Mouse (Mus musculus) liver, embryonic 15.5 days (tissue): ENCODE measurements around the gene Vmn2r1. TPM values are rescaled to one million over a fixed set of nuclear protein-coding genes. Genes with fewer than 3 reads are reported as not detected.
A peak's percentile ranks its signal among the peaks of the same experiment; 100 is the strongest.

Source experiments
- ATAC-seq: fragments of 200-750 bp; cut with Nextera tagmentation; 2 replicates; pipeline ENCODE4 v1.8.0; 2017; ENCODE audit warnings: moderate number of reproducible peaks, mild to moderate bottlenecking, moderate library complexity; ENCODE audit not compliant: insufficient read depth
- H3K27ac ChIP-seq: fragments of 300-500 bp; sonication (generic); replicated peaks from 2 replicates; pipeline ENCODE4 v1.5.1; 2015; ENCODE audit warnings: mild to moderate bottlenecking, inconsistent platforms
- H3K27me3 ChIP-seq: fragments of 300-500 bp; sonication (generic); 2 replicates; pipeline ENCODE4 v1.6.1; 2015; ENCODE audit warnings: mild to moderate bottlenecking, inconsistent platforms
- H3K36me3 ChIP-seq: fragments of 300-500 bp; sonication (generic); replicated peaks from 2 replicates; pipeline ENCODE4 v1.6.1; 2015; ENCODE audit warnings: moderate library complexity, mild to moderate bottlenecking, inconsistent platforms
- H3K4me1 ChIP-seq: fragments of 300-500 bp; sonication (generic); replicated peaks from 2 replicates; pipeline ENCODE4 v1.6.1; 2015; ENCODE audit warnings: inconsistent platforms
- H3K4me2 ChIP-seq: fragments of 300-500 bp; sonication (generic); 2 replicates; pipeline ENCODE4 v1.6.1; 2015; ENCODE audit warnings: moderate library complexity, mild to moderate bottlenecking, inconsistent platforms
- H3K4me3 ChIP-seq: fragments of 300-500 bp; sonication (generic); replicated peaks from 2 replicates; pipeline ENCODE4 v1.5.1; 2015; ENCODE audit warnings: mild to moderate bottlenecking, inconsistent platforms
- H3K9ac ChIP-seq: fragments of 300-500 bp; sonication (generic); 2 replicates; pipeline ENCODE4 v1.6.1; 2015; ENCODE audit warnings: moderate library complexity, mild to moderate bottlenecking, inconsistent platforms
- H3K9me3 ChIP-seq: fragments of 300-500 bp; sonication (generic); replicated peaks from 2 replicates; pipeline ENCODE4 v1.6.1; 2016; ENCODE audit warnings: inconsistent platforms
- WGBS: fragments of 180-500 bp; shearing (Covaris S2); methylation state at CpG from one replicate; pipeline ENCODE4 v1.1.7; 2015; ENCODE audit warnings: mixed read lengths; ENCODE audit not compliant: insufficient replicate concordance; 5-methylcytosine and 5-hydroxymethylcytosine counted together
- polyA plus RNA-seq: library from polyadenylated mRNA; unstranded; fragments of >200 nt; fragmentation: Nextera tagmentation; extraction: Ambion mirVana; gene quantifications from 2 replicates; pipeline ENCODE4 v1.2.1, GENCODE M21; 2015

The Vmn2r1 gene
- not detected in 2 replicates for polyA plus RNA-seq

- no peaks in the 10 kb centered on the region for H3K27me3 ChIP-seq
These were observed at the start of gene Vmn2r1 for GRCm38 (mm10) chr3:64081247-64081646. Gene Vmn2r1 (plus strand): TSS chr3:64081547.

DNA sequence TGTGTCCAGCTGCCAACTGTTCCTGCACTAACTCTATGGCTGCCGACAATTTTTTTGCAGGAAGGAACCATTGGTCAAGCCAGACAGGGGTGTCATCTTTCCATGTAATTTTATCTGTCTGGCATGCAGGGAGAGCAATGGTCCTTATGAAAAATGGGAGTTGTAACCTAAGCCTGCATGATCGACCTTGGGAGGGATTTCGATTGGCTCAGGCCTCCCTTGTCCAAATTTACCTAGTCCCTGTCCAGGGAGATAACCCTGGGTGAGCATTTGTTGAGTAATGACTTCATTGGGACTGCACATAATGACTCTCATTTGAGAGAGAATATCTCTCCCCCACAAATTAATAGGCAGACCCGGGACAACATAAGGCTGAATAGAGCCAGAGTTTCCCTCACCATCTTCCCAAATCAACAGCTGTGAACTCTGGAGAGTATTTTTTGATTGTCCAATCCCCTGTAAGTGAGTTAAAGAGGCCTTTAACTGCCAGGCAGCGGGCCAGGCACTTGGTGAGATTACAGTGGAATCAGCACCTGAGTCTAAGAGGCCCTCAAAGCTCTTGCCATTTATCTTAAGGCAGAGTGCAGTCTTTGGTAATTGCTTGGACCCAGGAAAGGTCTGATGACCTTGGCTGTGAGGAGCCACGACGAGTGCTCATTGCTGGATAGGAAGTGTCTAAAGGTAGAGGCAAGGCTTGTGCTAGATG is 43.1 kb upstream of the Vmn2r1 start:
- Histone ChIP-seq H3K4me1 (no peaks in the 10 kb centered on the region), H3K9me3 (no peaks in the 10 kb centered on the region), H3K36me3 (no peaks in the 10 kb centered on the region), H3K4me2 (no peak overlapping the region), H3K9ac (no peak overlapping the region), H3K27me3 (no peaks in the 10 kb centered on the region), H3K27ac (no peak overlapping the region), H3K4me3 (no peak overlapping the region)
- 54% methylated on average over 7 of the region's 7 CpGs for WGBS
- no peak for ATAC-seq

More at GRCm38 (mm10) chr3:64081247-64081646, at the start of gene Vmn2r1:
- no peak for ATAC-seq
- Histone ChIP-seq H3K4me2 (no peak within 1 kb of the TSS), H3K9me3 (no peaks in the 10 kb centered on the region), H3K4me1 (no peaks in the 10 kb centered on the region), H3K27ac (no peak within 1 kb of the TSS), H3K4me3 (no peak within 1 kb of the TSS), H3K36me3 (no peaks in the 10 kb centered on the region), H3K9ac (no peak within 1 kb of the TSS)
- 53% methylated on average over 4 of the region's 4 CpGs for WGBS

DNA sequence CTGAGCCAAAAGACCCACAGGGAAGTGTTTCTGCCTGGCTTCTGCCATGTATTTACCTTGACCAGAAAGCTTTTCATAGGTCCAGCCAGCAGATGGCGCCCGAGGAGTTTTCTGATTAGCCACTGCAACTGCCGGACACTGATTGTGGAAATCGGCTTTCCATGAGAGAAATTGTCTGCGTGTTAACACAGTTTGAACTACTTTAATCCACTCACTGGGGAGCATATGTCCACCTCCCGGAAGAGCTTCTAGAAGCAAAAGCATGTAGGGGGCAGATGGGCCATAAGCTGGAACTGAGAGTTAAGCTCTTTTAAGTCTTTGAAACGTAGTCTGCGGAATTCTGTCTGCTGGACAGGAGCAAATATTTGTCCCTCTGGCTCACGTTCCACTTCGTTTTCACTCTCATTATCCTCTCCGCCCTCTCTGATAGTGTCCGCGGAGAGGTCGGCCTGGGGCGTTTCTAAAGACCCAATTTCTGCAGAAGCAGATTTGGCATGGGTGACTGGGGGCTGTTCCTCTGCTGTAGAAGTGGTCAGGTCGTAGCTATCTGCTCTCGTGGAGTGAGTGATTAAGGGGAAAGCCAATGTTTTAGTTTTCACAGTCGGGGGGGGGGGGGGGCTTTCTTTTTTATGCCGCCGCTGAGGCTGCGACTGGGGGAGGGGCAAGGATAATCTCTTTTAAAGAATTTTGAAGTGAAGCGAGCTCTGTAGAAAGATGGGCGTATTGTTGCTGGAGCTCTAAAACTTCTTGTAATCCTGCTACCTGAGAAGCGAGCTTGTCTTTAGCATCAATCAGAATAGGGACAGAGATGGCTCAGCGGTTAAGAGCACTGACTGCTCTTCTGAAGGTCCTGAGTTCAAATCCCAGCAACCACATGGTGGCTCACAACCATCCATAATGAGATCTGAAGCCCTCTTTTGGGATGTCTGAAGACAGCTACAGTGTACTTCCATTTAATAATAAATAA is 41.2 kb upstream of the Vmn2r1 start:
- no peak overlapping the region for H3K9ac ChIP-seq
- H3K4me3 ChIP-seq: peak overlapping the region; percentile 22
- WGBS: 24% methylated on average over 25 of the region's 25 CpGs
- no peak overlapping the region for H3K27ac ChIP-seq
- H3K9me3 ChIP-seq: no peaks in the 10 kb centered on the region
- H3K27me3 ChIP-seq: no peaks in the 10 kb centered on the region
- no peaks in the 10 kb centered on the region for H3K4me1 ChIP-seq
- peak overlapping the region; percentile 29 for H3K4me2 ChIP-seq
- H3K36me3 ChIP-seq: no peaks in the 10 kb centered on the region
- no peak for ATAC-seq

- Histone ChIP-seq H3K4me3 (no peak overlapping the region), H3K9me3 (no peaks in the 10 kb centered on the region), H3K4me2 (no peak overlapping the region), H3K9ac (no peak overlapping the region), H3K27me3 (no peaks in the 10 kb centered on the region), H3K27ac (no peak overlapping the region), H3K36me3 (no peaks in the 10 kb centered on the region), H3K4me1 (no peaks in the 10 kb centered on the region)
- ATAC-seq: no peak
- WGBS: 45% methylated on average over 1 of the region's 1 CpGs
These were observed 31.4 kb downstream of the Vmn2r1 start for GRCm38 (mm10) chr3:64112707-64113106.

DNA sequence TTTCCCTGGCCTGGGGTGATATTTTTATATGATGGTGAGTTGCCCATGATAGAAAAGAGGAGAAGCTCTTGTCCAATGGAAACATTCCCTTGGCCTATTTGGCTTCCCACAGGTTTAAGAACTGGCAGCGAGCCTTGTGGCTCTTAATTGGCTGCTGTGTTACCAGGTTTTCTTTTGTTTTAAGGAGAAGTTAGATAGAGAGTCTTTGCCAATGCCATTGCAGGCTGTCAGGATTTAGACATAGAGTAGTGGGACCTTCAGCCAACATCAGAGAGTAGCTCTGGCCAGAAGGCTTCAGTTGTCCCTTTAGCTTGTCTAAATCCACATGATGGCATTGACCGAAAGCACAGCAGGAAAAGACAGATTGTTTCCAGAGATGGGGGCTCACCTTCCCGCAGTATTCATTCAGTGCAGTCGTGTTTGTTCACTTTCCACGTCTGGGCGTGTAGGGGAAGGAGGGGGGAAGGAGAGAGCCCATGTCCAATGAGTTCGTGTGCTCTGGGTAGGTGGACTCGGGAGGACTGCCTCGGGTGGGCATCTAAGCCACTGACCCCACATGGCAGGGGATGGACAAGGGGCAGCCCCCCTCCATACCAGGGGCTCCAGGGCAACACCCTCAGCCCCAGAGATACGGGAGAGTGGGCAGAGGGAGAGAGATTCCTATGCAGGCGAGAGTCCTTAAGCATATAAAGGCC is 32.2 kb downstream of the Vmn2r1 start:
- Histone ChIP-seq H3K9ac (no peak overlapping the region), H3K4me2 (no peak overlapping the region), H3K9me3 (no peaks in the 10 kb centered on the region), H3K36me3 (no peaks in the 10 kb centered on the region), H3K4me3 (no peak overlapping the region), H3K27ac (no peak overlapping the region), H3K27me3 (no peaks in the 10 kb centered on the region), H3K4me1 (no peaks in the 10 kb centered on the region)
- 58% methylated on average over 11 of the region's 11 CpGs for WGBS
- ATAC-seq: no peak

GRCm38 (mm10) chr3:64141878-64142508 is 60.6 kb downstream of the Vmn2r1 start, which contains the start of gene Vmn2r2:
Gene Vmn2r2 (minus strand): TSS chr3:64141928.
- H3K9me3 ChIP-seq: no peaks in the 10 kb centered on the region
- H3K36me3 ChIP-seq: no peaks in the 10 kb centered on the region
- H3K9ac ChIP-seq: no peak within 1 kb of the TSS
- H3K27me3 ChIP-seq: no peaks in the 10 kb centered on the region
- no peaks in the 10 kb centered on the region for H3K4me1 ChIP-seq
- H3K4me3 ChIP-seq: no peak within 1 kb of the TSS
- 61% methylated on average over 2 of the region's 2 CpGs for WGBS
- no peak within 1 kb of the TSS for H3K4me2 ChIP-seq
- ATAC-seq: no peak
- no peak within 1 kb of the TSS for H3K27ac ChIP-seq

Other genes starting within 250 kb of the Vmn2r1 start
- 0.18 and 0.20 TPM in 2 replicates for gene Plch1, start 182.1 kb upstream of the Vmn2r1 start, polyA plus RNA-seq
- 1.4 and 1.5 TPM in 2 replicates for gene E130311K13Rik, start 152.1 kb upstream of the Vmn2r1 start, polyA plus RNA-seq
- 11.0 and 12.0 TPM in 2 replicates for gene Slc33a1, start 116.8 kb upstream of the Vmn2r1 start, polyA plus RNA-seq
- 20.0 and 20.2 TPM in 2 replicates for gene Gmps, start 105.4 kb upstream of the Vmn2r1 start, polyA plus RNA-seq
- gene Vmn2r2, start 60.4 kb downstream of the Vmn2r1 start, polyA plus RNA-seq: not detected in 2 replicates
- gene Vmn2r3, start 208.2 kb downstream of the Vmn2r1 start, polyA plus RNA-seq: not detected in 2 replicates